Mouse (Mus musculus): ENCODE results near the gene Tbc1d17.

DNA sequence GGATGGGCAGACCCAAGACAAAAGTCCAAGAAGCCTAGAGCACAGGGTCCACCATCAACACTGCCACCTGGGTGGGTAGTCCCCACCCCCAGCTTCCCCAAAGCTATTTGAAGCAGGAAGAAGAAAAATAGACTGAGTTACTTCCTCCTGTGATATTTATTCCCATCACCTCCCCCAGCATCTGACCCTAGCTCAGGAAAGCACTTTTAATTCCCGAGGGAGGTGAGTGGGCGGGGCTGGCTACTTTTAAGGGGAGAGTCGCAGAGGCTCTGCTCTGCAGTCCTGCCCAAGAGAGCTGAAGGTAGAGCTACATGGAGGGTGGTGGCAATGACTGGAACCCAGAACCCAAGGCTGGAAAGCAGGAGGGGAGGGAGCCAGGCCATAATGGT is 12.9 kb downstream of the Tbc1d17 start:
- TF ChIP-seq POLR2A (IDR thresholded peaks at IDR 0.05; ENCODE audit: extremely low read depth, insufficient read depth, low read length) (no peak), CTCF (IDR thresholded peaks at IDR 0.05; ENCODE audit: extremely low read depth, insufficient read depth, low read length) (no peak)

All from cortical plate, adult 2 months (tissue).